Mouse (Mus musculus) kidney, adult 9 months (tissue): ENCODE results near the gene C4bp.
"Not testable (repeated sequence)": the region's sequence is repeated elsewhere in the genome, so short reads cannot be mapped to it uniquely, and the experiment has no call there.

Experiments
- DNase-seq: peaks from one replicate; pipeline ENCODE4 v3.0.0; 2022

The C4bp gene

GRCm38 (mm10) chr1:130661454-130661853, at the start of gene C4bp:
C4bp (minus strand) TSS chr1:130661632.
- peak; percentile 52 for DNase-seq

DNA sequence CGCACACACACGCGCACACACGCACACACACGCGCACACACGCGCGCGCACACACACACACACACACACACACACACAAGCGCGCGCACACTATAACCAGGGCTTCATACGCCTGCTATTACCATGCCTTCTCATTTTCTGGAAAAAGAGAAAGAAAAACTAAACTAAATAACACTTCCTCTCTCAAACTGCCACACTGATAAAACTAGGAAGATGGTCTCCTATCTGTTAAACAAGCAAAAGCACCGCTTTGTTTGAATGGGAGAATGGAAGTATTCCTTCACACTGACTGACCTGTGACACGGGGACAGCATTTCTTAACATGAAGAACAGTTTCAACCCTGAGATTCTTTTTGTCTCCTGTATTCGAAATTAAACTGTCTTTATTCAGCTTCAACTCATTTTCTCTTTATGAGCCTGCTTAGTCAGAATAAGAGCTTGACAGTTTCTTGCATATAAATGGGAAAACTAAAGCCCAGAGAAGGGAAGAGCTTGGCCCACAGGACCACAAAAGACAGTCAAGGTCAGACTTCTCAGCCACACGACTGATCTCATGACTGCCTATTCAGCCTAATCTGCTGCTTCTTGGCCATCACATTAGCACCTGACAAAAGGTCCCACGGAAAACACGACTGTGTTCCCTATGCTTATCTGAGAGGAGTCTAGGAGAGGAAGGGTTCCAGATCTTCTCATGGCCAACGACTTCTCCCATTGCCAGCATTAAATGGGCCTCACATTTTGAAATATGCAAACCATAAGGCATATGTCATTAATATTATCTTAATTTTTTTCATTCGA, 49.0 kb upstream of the C4bp start:
- DNase-seq = no peak

GRCm38 (mm10) chr1:130703613-130704012, 42.2 kb upstream of the C4bp start:
- no peak for DNase-seq

GRCm38 (mm10) chr1:130701976-130702375, 40.5 kb upstream of the C4bp start:
- DNase-seq = no peak

- no peak for DNase-seq
Measured at GRCm38 (mm10) chr1:130699937-130700633, 38.7 kb upstream of the C4bp start.

- DNase-seq = no peak
Measured at GRCm38 (mm10) chr1:130698601-130699000, 37.2 kb upstream of the C4bp start.

GRCm38 (mm10) chr1:130683905-130684304, 22.5 kb upstream of the C4bp start:
- DNase-seq = no peak

GRCm38 (mm10) chr1:130681656-130682413, 20.4 kb upstream of the C4bp start:
- DNase-seq = peak; percentile 12

- no peak for DNase-seq
Measured at GRCm38 (mm10) chr1:130681075-130681474, 19.6 kb upstream of the C4bp start.

- no peak for DNase-seq
Measured at GRCm38 (mm10) chr1:130678551-130678950, 17.1 kb upstream of the C4bp start.

GRCm38 (mm10) chr1:130663576-130663975, 2.1 kb upstream of the C4bp start:
- not testable (repeated sequence) for DNase-seq

- DNase-seq = not testable (repeated sequence)
Measured at GRCm38 (mm10) chr1:130659641-130660040, 1.8 kb downstream of the C4bp start.

GRCm38 (mm10) chr1:130644103-130644502, 17.3 kb downstream of the C4bp start:
- DNase-seq = no peak

DNA sequence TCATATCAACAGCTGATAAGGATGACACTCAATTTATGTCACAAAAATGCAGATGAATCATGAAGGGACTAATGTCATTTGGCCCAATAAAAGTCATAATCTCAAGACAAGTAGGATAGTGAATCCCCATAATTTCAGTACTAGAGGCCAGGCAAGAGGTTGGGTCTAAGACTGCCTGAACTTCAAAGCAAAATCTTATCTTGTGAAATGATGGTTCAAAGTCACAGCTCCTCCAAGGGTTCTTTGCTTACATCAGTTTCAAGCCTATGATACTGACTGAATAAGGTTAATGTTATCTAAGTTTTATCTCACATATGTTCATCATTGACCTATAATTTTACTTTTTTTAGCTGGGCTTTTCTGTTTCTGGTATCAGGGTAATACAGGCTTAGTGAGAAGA, 20.5 kb downstream of the C4bp start:
- DNase-seq = no peak

DNA sequence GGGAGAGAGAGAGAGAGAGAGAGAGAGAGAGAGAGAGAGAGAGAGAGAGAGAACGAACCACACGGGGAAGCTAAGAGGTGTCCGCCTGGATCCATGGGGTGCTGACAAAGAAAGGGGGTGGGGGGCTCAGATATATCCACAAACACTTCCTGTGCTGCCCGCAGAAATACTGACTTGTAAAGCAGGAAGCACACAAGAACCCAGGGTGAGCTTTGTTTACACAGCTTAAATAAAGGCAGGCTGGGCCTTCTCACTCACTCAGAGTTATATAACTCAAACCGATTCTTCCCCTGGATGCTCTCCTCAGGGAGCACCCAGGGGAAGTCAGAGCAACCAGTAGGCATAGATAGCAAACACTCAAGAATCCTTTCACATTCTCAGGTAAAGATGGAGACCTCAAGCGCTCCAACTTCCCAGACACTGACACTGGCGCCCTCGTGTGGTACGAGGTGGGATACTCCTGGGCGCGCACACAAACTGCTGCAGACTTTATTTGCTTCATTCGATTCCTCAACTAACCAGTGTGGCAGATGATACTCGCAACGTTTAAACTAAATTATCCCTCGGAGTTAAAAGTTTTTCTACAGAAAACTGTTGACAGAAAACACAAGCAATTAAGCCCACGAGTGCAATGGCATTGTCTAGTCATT, 27.5 kb downstream of the C4bp start:
- peak; percentile 69 for DNase-seq

DNA sequence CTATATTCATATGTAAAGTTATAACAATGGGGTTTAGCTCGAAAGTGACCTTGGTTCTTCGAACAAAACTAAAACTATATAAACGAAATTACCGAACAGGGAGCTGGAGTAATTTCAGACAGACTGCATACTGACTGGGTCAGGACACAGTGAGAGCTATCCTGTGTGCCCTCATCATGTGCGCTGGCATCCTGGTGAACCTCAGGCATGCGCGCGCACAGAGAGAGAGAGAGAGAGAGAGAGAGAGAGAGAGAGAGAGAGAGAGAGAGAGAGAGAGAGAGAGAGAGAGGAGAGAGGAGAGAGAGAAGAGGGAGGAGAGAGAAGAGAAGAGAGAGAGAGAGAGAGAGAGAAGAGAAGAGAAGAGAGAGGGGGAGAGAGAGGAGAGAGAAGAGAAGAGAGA, 28.1 kb downstream of the C4bp start:
- no peak for DNase-seq

DNA sequence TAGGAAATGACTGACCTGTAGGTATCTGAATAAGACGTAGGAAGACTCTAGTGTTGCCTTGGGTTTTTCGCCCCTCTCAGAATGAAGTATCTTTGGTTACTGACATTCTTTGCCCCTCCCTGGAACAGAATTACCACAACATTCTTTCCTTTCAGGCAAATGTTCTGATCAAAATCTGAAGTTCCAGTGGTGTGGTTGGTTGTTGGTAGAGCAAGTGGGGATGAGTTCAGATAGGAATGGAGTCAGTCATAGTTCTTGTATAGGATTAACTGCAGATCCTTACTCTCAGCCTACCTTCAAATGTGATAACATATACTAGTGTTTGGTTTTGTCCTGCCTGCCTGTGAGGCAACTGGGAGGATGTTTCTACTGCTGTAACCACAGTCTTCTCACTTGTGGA, 31.9 kb downstream of the C4bp start, which contains the start of gene Zp3r:
Zp3r (minus strand) TSS at position 101 of the 400 bp plus-strand sequence.
- no peak for DNase-seq

DNA sequence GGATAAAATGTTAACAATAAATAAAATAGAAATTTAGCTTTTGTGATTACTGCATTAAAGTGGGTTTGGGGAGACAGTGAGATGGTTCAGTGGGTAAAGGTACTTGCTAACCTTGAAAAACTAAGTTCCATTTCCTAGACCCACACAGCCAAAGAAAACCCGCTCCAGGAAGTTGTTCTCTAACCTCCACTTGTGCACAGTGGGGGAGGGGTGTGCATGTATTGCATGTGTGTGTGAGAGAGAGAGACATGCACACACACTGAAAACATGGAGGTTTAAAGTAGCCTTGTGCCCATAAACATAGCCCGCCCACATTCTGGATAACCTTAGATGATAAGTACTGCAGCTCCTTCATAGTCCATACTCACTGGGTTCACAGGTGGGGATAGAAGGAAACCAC, 65.1 kb downstream of the C4bp start:
- DNase-seq = no peak

DNA sequence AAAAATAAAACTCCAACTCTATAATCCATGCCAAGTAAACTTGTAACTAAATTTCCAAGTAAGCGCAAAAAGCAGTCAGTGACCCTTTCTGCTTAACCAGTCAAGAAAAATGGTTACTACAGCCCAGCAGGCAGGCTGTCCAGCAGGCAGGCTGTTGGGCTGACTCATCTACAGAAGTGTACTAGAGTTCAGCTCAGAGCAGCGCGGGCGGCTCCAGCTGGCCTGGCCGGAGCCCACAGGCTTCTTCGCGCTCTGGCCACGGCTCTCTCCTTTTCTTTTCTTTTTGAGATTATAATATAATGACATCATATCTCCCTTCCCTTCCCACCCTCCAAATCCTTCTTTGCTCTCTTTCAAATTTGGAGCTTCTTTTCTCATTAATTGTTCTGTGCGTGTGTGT, 72.8 kb downstream of the C4bp start:
- DNase-seq = peak; percentile 27
